Mouse (Mus musculus): Measurements from ENCODE around the gene Pml. TPM values are rescaled to one million over a fixed set of nuclear protein-coding genes. Genes with fewer than 3 reads are reported as not detected.
A peak's percentile ranks its signal among the peaks of the same experiment; 100 is the strongest.
"Not testable (repeated sequence)": the region's sequence is repeated elsewhere in the genome, so short reads cannot be mapped to it uniquely, and the experiment has no call there.

The Pml gene
- total RNA-seq, 2 experiments from 2014 or later = 4.1 to 4.5 TPM

- TF ChIP-seq CTCF (IDR thresholded peaks at IDR 0.05) = peak; percentile 77
- H3K27ac ChIP-seq = no peak overlapping the region
- peak; percentile 63 for DNase-seq
Observed at GRCm38 (mm10) chr9:58268384-58269313, 19.1 kb upstream of the Pml start.

DNA sequence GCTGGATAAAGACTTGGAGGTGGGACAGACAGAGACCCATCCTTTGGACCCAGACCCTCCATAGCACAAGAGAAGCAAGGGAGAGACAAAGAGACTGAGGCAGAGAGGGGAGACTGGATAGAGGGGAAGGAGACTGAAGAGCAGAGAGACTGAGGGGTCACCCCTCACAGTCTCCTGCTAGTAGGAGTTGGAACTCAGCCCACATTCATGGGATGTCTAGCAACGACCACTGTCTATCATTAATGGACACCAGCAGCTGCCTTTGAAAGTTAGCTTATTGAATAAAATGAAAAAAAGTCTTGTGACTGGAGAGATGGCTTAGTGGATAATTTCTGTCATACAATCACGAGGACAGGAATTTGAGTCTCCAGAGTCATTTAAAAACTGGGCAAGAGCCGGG, 17.5 kb upstream of the Pml start:
- intact Hi-C loops (cut with DNase I) = loop anchor here (5.0 kb wide), 1 partner anchor 40 kb away; no protein-coding TSS in a partner anchor
- H3K27ac ChIP-seq = peak overlapping the region; percentile 59
- H3K4me3 ChIP-seq = no peak overlapping the region
- no peak for TF ChIP-seq CTCF (IDR thresholded peaks at IDR 0.05)
- DNase-seq = no peak

More at GRCm38 (mm10) chr9:58268384-58269313, 19.1 kb upstream of the Pml start:
- H3K4me3 ChIP-seq = no peak overlapping the region
- intact Hi-C loops (cut with DNase I) = loop anchor here (5.0 kb wide), 1 partner anchor 41 kb away; no protein-coding TSS in a partner anchor

- no peak for TF ChIP-seq CTCF (IDR thresholded peaks at IDR 0.05)
Observed at GRCm38 (mm10) chr9:58266571-58267011, 17.0 kb upstream of the Pml start.

GRCm38 (mm10) chr9:58265368-58265767, 15.8 kb upstream of the Pml start:
- Histone ChIP-seq H3K4me3 (no peak overlapping the region), H3K27ac (no peak overlapping the region)
- TF ChIP-seq CTCF (IDR thresholded peaks at IDR 0.05) = no peak
- DNase-seq = no peak
- intact Hi-C loops (cut with DNase I) = loop anchor here (5.0 kb wide), 1 partner anchor 38 kb away; no protein-coding TSS in a partner anchor

More at GRCm38 (mm10) chr9:58266571-58267011, 17.0 kb upstream of the Pml start:
- Histone ChIP-seq H3K4me3 (no peak overlapping the region), H3K27ac (peak overlapping the region; percentile 59)
- no peak for DNase-seq
- intact Hi-C loops (cut with DNase I) = loop anchor here (5.0 kb wide), 1 partner anchor 39 kb away; no protein-coding TSS in a partner anchor

DNA sequence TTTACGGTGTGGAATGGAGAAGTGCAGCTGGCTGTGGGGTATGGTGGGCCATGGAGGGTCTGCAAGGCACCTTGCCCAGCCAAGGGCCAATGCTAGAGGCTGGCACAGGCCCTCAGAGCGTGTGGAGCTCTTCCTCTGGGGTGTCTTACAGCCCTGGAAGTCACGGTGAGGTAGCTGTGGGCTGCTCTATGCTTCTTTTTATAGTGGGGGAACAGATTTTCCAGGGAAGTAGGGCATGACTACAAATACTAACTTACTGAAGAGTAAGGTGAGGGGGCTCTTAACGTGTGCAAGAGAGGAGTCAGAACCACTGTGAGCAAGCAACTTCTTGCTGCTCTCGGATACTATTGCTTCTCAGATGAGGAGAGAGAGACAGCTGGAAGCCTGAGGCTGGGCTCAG, 12.9 kb upstream of the Pml start:
- intact Hi-C loops (cut with DNase I) = no loop called here
- no peak for DNase-seq
- H3K4me3 ChIP-seq = no peak overlapping the region
- TF ChIP-seq CTCF (IDR thresholded peaks at IDR 0.05) = no peak
- H3K27ac ChIP-seq = no peak overlapping the region

DNA sequence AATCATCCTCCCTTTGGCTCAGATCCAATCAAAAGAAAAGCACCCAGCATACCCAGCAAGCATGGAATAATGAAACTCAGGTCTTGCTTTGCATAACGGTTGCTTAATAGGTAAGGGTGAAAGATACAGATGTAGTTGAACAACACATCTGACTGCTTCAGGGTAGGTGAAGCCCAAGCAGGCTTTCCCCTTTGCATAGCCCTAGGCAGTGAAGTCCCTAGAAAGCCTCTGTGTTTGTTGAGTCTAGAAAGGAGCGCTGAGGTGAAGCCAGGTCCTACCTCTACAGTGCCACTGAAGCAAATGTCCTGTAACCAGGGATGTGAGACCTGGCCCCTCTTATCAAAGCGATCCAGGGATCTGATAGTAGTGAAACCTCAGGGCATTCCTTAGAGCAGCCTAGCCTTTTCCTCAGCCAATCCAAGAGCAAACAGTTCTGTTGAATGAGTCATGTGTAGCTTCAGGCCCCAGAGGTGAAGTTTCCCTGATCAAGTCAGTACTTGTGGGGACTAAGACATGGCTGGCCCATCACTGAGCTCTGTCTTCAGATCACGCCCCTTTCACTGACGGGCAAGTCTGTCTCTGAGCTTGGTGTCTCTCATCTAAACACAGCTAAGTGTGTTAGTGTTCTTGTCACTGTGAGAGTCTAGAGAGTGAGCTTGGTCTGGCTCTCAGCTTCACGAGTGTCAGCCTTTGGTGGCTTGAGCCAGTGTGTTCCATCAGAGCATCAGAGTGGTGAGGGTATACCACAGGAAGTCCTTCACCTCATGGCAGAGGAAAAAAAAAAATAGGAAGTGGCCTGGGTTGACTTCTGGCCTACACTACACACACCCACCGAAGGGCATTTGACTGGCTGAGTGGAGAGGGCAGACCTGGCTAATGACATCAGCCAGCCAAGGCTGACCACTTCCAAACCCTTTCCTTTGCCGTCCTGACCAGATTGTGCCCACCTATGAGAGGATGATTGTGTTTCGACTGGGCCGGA, 6.4 kb upstream of the Pml start:
- no peak overlapping the region for H3K27ac ChIP-seq
- intact Hi-C loops (cut with DNase I) = no loop called here
- TF ChIP-seq CTCF (IDR thresholded peaks at IDR 0.05) = no peak
- H3K4me3 ChIP-seq = no peak overlapping the region
- no peak for DNase-seq

DNA sequence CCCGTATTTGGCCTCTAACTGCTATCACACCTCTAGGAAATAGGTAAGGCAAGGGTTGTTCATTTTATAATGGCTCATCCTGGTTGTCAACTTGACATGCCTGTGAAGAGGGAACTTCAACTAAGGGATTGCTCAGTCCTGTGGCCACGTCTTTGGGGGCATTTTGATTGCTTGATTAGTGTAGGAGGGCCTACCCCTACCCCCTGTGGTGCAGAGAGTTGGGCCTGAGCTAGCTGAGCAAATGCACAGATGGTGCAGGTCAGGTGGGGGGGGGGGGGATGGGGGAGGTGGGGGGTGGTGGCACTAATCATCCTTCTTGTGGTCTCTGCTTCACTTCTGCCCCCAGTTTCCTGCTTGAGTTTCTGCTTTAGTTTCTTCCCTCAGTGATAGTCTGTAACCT, 5.5 kb upstream of the Pml start:
- no peak for TF ChIP-seq CTCF (IDR thresholded peaks at IDR 0.05)
- intact Hi-C loops (cut with DNase I) = no loop called here
- no peak overlapping the region for H3K27ac ChIP-seq
- DNase-seq = no peak
- H3K4me3 ChIP-seq = no peak overlapping the region

- DNase-seq; intact Hi-C loops (cut with DNase I): not testable (repeated sequence)
- H3K27ac ChIP-seq = peak overlapping the region; percentile 89
- peak overlapping the region; percentile 91 for H3K4me3 ChIP-seq
Observed at GRCm38 (mm10) chr9:58253805-58254122, 4.2 kb upstream of the Pml start.

DNA sequence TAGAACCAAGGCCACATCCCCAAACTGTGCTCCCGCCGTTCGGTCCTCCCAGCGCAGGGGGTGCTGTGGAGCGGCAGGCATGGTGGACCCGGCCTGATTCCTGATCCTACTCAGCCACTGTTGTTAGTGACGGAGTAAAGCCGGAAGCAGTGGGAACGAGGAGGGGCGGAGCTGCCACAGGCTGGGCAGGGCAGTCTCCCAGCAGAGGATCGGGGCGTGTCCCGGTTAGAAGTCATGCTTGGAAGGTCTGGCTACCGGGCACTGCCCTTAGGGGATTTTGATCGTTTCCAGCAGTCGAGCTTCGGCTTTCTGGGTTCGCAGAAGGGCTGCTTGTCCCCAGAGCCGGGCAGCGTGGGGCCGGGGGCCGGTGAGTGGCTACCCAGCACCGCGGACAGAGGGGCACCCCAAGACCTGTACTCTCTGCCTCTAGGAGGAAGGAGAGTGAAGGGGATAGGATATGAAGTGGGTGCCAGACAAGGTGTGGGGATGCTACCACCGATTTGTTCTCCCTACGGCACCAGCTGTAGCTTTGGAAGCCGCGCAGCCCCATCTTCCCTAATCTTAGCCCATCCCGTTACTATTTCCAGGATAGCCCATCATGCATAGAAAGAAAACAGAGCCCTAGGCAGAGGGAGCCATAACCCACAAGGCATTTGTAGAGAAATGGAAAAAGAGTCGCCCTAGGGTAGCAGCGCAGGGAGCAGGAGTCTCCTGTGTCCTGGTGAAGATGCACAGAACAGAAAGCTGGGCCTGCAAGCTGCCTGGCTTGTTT, 3.6 kb upstream of the Pml start, which contains the start of gene Stoml1:
TSS of gene Stoml1 (plus strand) at position 132 of the 772 bp plus-strand sequence.
- Histone ChIP-seq H3K27ac (peak within 1 kb of the TSS; percentile 89), H3K4me3 (peak within 1 kb of the TSS; percentile 91)
- intact Hi-C loops (cut with DNase I) = no loop called here
- DNase-seq = peak; percentile 96
- TF ChIP-seq CTCF (IDR thresholded peaks at IDR 0.05) = peak; percentile 97

DNA sequence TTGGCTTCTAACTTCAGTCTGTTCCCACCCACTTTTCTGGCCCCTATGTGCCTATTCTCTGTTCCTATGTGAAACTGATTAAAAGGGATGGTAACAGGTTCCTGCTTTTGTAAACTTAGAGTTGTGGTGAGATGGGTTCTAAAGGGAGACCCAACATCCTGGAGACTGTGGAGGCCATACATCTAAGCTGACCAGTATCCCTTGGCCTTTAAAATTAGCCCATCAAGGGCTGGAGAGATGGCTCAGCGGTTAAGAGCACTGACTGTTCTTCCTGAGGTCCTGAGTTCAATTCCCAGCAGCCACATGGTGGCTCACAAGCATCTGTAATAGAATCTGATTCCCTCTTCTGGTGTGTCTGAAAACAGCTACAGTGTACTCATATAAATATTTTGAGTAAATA, 1.1 kb upstream of the Pml start:
- DNase-seq; intact Hi-C loops (cut with DNase I); H3K4me3 ChIP-seq: not testable (repeated sequence)
- H3K27ac ChIP-seq = peak overlapping the region; percentile 93; the same call in 1 of the 2 replicates

GRCm38 (mm10) chr9:58250322-58250721, 736 bp upstream of the Pml start:
- intact Hi-C loops (cut with DNase I) = no loop called here
- no peak for DNase-seq
- no peak for TF ChIP-seq CTCF (IDR thresholded peaks at IDR 0.05)
- Histone ChIP-seq H3K27ac (peak overlapping the region; percentile 93), H3K4me3 (peak overlapping the region; percentile 75)
